Mouse (Mus musculus): ENCODE data around the gene Fnbp1.

DNA sequence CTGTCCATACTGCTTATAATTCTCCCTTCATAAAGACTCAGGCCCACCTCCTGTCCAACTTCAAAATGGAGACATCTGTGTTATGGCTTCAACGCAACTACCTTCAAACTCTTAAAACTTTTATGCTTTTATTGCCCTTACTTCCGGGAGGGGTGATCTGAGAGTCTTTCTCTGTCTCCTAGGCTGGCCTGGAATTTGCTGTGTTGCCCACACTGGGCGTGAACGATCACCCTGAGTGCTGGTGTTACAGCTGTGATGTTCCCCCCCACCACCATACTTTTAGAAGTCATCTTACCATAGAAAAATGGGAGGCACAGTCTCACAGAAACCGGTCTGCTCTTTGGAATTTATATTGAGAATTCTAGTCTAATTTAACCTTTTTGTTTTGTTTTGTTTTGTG is 64.2 kb downstream of the Fnbp1 start:
- TF ChIP-seq POLR2A (IDR thresholded peaks at IDR 0.05; ENCODE audit: borderline replicate concordance, extremely low read depth, insufficient read depth, insufficient read length, poor library complexity, severe bottlenecking): no peak
- no peak for TF ChIP-seq CTCF (IDR thresholded peaks at IDR 0.05; ENCODE audit: borderline replicate concordance, extremely low read depth, insufficient read depth, insufficient read length)

All from brain, embryonic 14.5 days (tissue).